Mouse (Mus musculus): ENCODE data around the gene Lcmt2. TPM values are rescaled to one million over a fixed set of nuclear protein-coding genes. Genes with fewer than 3 reads are reported as not detected.

The Lcmt2 gene
- 1 to 10 TPM; 3.1 to 4.4 TPM for total RNA-seq (2021)
- long read RNA-seq, experiment 1, transcript Lcmt2-202 (1 exons, 3,056 nt), result major isoform, 16 of 16 reads
- long read RNA-seq, experiment 1, partial matches to known transcripts, result 0 of 16 reads
- long read RNA-seq, experiment 1, other reads (novel, unspliced or antisense), result 0 of 16 reads
- long read RNA-seq, experiment 2, transcript Lcmt2-202 (1 exons, 3,056 nt), result major isoform, 13 of 13 reads
- long read RNA-seq, experiment 2, partial matches to known transcripts, result 0 of 13 reads
- long read RNA-seq, experiment 2, other reads (novel, unspliced or antisense), result 0 of 13 reads

DNA sequence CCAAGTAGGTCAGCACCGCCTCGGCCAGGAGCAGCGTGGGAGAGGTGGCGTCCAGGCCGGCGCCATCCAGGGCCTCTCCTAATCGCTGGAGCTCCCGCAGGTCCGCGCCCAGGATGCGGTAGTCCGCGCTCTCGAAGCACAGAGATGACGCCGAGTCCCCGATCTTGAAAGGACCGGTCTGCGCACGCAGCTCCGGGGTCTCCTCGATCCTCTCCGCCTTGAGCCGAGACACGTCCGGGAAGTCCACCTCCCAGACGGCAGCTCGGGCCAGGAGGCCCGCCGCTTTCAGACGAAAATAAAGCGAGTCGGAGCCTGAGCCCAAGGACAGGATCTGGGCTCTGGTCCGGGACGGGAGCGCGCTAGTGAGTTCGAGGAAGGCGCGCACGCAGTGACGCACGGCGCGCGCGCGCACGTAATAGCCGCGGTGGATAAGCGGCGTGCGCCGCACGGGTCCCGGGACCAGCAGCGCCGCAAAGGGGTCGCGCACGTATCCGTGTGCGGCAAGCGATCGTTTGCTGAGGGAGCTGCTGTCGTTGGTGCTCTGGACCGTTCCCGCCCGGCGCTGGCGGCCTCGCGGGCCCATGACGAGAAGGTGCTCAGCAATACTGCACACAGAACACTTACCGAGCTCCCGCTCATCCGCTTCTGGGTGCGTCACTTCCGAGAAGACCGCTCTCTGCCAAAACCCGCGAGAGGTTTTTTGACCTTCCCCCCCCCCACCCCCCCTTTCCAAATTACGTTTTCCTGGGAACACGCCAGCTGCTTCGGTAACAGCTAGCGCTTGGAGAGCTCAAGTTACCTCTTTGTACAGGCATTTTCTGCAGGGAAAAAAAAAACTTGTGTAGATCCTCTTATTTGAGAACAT, at the start of gene Lcmt2, which contains the start of gene Adal:
Gene Lcmt2, minus strand, starts transcription at position 636 of the 865 bp plus-strand sequence.
Gene Adal, plus strand, starts transcription at position 411 of the 865 bp plus-strand sequence.
- peak within 1 kb of the TSS; percentile 98 for H3K4me3 ChIP-seq
- DNase-seq, result peak; percentile 94
- TF ChIP-seq CTCF (IDR thresholded peaks at IDR 0.05), result no peak
- peak within 1 kb of the TSS; percentile 100 for H3K27ac ChIP-seq
- intact Hi-C loops (cut with DNase I), result no loop called here

- DNase-seq, result no peak
- TF ChIP-seq CTCF (IDR thresholded peaks at IDR 0.05), result peak; percentile 27; the same call in 1 of the 2 replicates
- intact Hi-C loops (cut with DNase I), result no loop called here
Measured at GRCm38 (mm10) chr2:121188530-121188929, 48.1 kb upstream of the Lcmt2 start.

DNA sequence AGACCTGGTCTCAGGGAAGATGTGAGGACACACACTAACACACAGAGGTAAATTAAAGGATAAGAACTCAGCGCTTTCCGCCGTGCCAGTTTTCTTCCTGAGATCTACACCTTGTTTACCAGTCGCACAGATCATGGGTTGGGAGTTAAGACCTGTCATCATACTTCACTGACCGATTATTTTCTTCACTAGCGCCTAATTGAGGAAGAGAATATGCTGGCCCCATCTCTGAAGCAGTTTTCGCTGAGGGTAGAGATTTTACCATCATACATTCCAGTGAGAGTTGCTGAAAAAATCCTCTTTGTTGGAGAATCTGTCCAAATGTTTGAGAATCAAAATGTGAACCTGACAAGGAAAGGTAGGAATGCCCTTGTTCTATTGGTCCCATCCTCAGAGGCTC, 43.7 kb upstream of the Lcmt2 start:
- Histone ChIP-seq H3K4me3 (no peak overlapping the region), H3K27ac (no peak overlapping the region)
- DNase-seq, result no peak
- intact Hi-C loops (cut with DNase I), result no loop called here
- TF ChIP-seq CTCF (IDR thresholded peaks at IDR 0.05), result no peak

More at GRCm38 (mm10) chr2:121188530-121188929, 48.1 kb upstream of the Lcmt2 start:
- no peak overlapping the region for H3K27ac ChIP-seq
- H3K4me3 ChIP-seq, result no peak overlapping the region

GRCm38 (mm10) chr2:121183431-121183830, 43.0 kb upstream of the Lcmt2 start:
- no peak for TF ChIP-seq CTCF (IDR thresholded peaks at IDR 0.05)
- no peak for DNase-seq
- intact Hi-C loops (cut with DNase I), result no loop called here
- Histone ChIP-seq H3K27ac (no peak overlapping the region), H3K4me3 (no peak overlapping the region)

DNA sequence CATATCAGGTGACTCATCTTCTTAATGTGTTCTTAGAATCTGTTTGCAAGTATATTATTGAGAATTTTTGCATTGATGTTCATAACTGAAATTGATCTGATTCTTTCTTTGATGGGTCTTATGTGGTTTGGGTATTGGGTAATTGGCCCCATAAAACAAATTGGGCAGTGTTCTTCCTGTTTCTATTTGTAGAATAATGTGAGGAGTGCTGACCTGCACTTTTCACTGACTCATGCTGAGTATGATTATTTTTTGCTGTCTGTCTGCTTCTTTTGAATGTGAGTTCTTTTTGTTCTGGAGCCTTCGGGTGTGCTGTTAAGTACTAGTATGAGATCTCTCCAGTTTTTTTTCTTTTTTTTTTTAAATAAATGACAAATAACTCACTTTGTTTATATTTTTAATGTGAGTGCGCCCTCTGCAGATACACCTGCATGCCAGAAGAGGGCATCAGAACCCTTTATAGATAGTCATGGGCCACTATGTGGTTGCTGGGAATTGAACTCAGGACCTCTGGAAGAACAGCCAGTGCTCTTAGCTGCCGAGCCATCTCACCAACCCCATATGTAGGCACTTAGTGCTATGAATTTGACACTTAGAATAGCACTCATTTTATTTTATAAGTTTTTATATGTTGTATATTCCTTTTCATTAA, 38.5 kb upstream of the Lcmt2 start:
- intact Hi-C loops (cut with DNase I), result no loop called here
- DNase-seq, result no peak
- H3K27ac ChIP-seq, result peak overlapping the region; percentile 46

DNA sequence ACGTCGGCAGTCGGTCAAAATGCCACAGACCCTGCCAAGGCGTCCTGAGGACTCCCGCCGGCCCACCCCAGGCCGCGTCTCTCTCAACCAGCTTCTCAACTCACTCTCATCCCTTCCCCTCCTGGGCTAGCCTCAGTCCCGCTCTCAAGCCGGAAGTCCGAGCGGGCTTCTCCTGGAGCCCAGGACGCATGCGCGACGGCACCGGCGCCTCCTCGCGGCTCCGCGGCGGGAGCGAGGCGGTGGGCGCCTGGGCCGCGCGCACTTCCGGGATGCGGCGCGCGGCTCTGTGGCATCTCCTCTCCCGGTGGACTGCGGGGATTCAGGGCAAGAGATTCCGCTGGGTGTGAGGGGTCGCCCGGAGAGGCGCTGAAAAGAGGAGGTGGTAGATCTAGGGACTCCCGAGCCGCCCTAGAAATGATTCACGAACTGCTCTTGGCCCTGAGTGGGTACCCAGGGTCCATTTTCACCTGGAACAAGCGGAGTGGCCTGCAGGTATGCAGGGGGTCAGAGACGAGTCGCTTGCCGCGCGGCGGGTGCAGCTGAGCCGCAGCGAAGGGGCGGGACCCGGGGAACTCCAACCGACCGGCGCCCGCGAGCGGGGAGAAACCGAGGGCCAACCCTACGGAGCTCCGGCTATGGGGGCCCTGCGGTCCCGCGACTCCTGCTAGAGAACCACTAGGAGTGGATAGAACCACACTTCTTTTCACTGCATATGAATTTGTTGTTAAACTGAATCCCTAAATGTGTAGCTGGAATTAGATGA, 30.7 kb upstream of the Lcmt2 start, which contains the start of gene Zscan29:
Gene Zscan29, minus strand, starts transcription at position 146 of the 763 bp plus-strand sequence.
- intact Hi-C loops (cut with DNase I), result no loop called here
- Histone ChIP-seq H3K27ac (peak within 1 kb of the TSS; percentile 91), H3K4me3 (peak within 1 kb of the TSS; percentile 94)
- DNase-seq, result peak; percentile 95
- TF ChIP-seq CTCF (IDR thresholded peaks at IDR 0.05), result peak; percentile 27; the same call in 1 of the 2 replicates

More for the DNA sequence above, 38.5 kb upstream of the Lcmt2 start:
- H3K4me3 ChIP-seq, result no peak overlapping the region
- TF ChIP-seq CTCF (IDR thresholded peaks at IDR 0.05), result peak; percentile 42

- TF ChIP-seq CTCF (IDR thresholded peaks at IDR 0.05), result no peak
- intact Hi-C loops (cut with DNase I), result no loop called here
- peak within 1 kb of the TSS; percentile 91 for H3K27ac ChIP-seq
- DNase-seq, result peak; percentile 49
- peak within 1 kb of the TSS; percentile 94 for H3K4me3 ChIP-seq
Measured at GRCm38 (mm10) chr2:121170481-121170971, 30.1 kb upstream of the Lcmt2 start, which contains the start of gene Tubgcp4. TSS of gene Tubgcp4 (plus strand) at chr2:121170654.

DNA sequence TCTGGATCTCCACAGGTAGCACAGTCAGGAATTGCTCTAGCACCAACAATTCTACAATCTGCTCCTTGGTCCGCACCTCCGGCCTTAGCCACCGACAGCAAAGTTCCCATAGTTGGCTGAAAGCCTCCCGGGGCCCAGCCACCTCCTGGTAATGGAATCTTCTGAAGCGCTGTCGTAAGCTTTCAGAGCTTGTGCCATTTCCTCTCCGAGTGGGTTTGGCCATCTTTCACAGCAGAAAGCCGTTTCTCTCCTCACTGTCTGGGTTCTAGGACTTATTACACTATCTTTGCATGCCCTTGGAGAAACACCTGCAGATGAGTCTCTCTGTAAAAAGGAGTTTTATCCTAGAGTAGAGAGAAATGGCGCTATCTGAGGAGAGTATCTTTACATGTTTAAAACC, 29.4 kb upstream of the Lcmt2 start:
- TF ChIP-seq CTCF (IDR thresholded peaks at IDR 0.05), result no peak
- peak overlapping the region; percentile 94 for H3K4me3 ChIP-seq
- peak; percentile 54 for DNase-seq
- peak overlapping the region; percentile 91 for H3K27ac ChIP-seq
- intact Hi-C loops (cut with DNase I), result no loop called here

GRCm38 (mm10) chr2:121169173-121169572, 28.7 kb upstream of the Lcmt2 start:
- DNase-seq, result no peak
- no peak for TF ChIP-seq CTCF (IDR thresholded peaks at IDR 0.05)
- intact Hi-C loops (cut with DNase I), result no loop called here
- no peak overlapping the region for H3K27ac ChIP-seq
- peak overlapping the region; percentile 94 for H3K4me3 ChIP-seq

DNA sequence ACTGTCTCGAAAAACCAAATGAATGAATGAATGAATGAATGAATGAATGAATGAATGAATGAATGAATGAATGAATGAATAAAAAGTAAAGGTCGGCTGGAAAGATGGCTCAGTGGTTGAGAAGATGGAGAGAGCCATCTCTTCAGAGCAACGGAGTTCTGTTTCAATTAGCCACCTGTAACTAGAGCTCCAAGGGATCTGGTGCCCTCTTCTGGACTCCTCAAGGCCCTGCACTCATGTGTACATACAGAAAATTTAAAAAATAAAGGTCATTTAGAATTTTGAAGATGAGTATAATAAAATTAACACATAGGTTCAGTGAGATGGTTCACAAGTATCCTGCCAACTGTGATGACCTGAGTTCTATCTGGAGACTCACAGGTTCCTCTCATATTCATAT, 12.6 kb upstream of the Lcmt2 start:
- peak; percentile 42 for TF ChIP-seq CTCF (IDR thresholded peaks at IDR 0.05)
- Histone ChIP-seq H3K27ac (no peak overlapping the region), H3K4me3 (no peak overlapping the region)
- no peak for DNase-seq
- intact Hi-C loops (cut with DNase I), result no loop called here

- no peak overlapping the region for H3K4me3 ChIP-seq
- intact Hi-C loops (cut with DNase I), result no loop called here
- no peak for TF ChIP-seq CTCF (IDR thresholded peaks at IDR 0.05)
- no peak for DNase-seq
- no peak overlapping the region for H3K27ac ChIP-seq
Measured at GRCm38 (mm10) chr2:121149679-121150078, 9.2 kb upstream of the Lcmt2 start.
